In the genomic region with DNA sequence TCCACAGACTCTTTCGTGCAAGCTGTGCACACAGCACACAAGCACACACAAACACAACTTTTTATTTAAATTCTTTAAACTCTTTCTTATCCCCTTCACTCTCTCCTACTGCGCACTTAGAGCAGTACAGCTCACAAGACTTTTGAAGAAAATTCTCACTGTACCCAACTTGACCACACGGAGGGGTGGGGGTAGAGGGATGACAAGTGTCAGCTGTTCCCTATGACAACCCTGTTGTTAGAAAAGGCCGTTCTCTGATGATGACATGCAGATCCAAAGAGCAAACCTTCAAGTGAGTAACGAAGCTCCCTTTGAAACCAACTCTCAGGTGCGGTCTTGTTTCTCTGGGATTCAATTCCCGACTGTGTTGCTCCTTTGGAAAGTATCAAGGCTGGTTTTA, we compare ENCODE assay signal across 1 mouse cellular context.
TF ChIP-seq lines count a peak whose summit lies in the region.

No protein-coding gene starts in this region.

TF ChIP-seq in MEL, 35 proteins besides CTCF, POLR2A, EP300 and RAD21:
- TF ChIP-seq TAL1 (IDR thresholded peaks at IDR 0.05; ENCODE audit: low read length) (no peak), MAFK (IDR thresholded peaks at IDR 0.05; ENCODE audit: borderline replicate concordance, low read depth, low read length) (no peak), TCF12 (IDR thresholded peaks at IDR 0.05; ENCODE audit: low read depth, low read length) (no peak), UBTF (IDR thresholded peaks at IDR 0.05; ENCODE audit: borderline replicate concordance, insufficient read depth, low read depth, low read length) (no peak), CHD1 (IDR thresholded peaks at IDR 0.05; ENCODE audit: low read depth, low read length) (no peak), MAZ (IDR thresholded peaks at IDR 0.05; ENCODE audit: low read depth, low read length) (no peak), E2F4 (IDR thresholded peaks at IDR 0.05; ENCODE audit: borderline replicate concordance, low read depth, low read length) (no peak), MXI1 (IDR thresholded peaks at IDR 0.05; ENCODE audit: low read depth, low read length) (no peak; the same call in 1 of the 2 replicates), SIN3A (IDR thresholded peaks at IDR 0.05; ENCODE audit: low read length) (no peak), GATA1 (IDR thresholded peaks at IDR 0.05; ENCODE audit: low read depth, low read length) (no peak), JUND (IDR thresholded peaks at IDR 0.05; ENCODE audit: low read depth, low read length) (no peak), KAT2A (conservative IDR thresholded peaks at IDR 0.05; ENCODE audit: low read depth, low read length) (no peak), ETS1 (IDR thresholded peaks at IDR 0.05; ENCODE audit: low read depth, low read length) (no peak), ZKSCAN1 (IDR thresholded peaks at IDR 0.05; ENCODE audit: low read depth, low read length) (no peak), MAX (IDR thresholded peaks at IDR 0.05; ENCODE audit: low read length) (no peak)
